Mouse (Mus musculus) thymus, adult 2 months (tissue): Measurements from ENCODE around the gene Fam171a2.

Experiments
- CTCF ChIP-seq: fragments of 200-500 bp; IDR thresholded peaks from 2 replicates; pipeline ENCODE4 v1.5.1; 2012; ENCODE audit warnings: mild to moderate bottlenecking, control low read depth, low read length, moderate library complexity, borderline replicate concordance; ENCODE audit not compliant: control insufficient read depth, poor library complexity, insufficient read depth; ENCODE audit errors: extremely low read depth
- POLR2A ChIP-seq: fragments of 200-500 bp; IDR thresholded peaks from 2 replicates; pipeline ENCODE4 v1.6.1; 2012; ENCODE audit warnings: mild to moderate bottlenecking, low read length, control low read depth, moderate library complexity; ENCODE audit not compliant: control insufficient read depth, poor library complexity, insufficient read depth; ENCODE audit errors: extremely low read depth

DNA sequence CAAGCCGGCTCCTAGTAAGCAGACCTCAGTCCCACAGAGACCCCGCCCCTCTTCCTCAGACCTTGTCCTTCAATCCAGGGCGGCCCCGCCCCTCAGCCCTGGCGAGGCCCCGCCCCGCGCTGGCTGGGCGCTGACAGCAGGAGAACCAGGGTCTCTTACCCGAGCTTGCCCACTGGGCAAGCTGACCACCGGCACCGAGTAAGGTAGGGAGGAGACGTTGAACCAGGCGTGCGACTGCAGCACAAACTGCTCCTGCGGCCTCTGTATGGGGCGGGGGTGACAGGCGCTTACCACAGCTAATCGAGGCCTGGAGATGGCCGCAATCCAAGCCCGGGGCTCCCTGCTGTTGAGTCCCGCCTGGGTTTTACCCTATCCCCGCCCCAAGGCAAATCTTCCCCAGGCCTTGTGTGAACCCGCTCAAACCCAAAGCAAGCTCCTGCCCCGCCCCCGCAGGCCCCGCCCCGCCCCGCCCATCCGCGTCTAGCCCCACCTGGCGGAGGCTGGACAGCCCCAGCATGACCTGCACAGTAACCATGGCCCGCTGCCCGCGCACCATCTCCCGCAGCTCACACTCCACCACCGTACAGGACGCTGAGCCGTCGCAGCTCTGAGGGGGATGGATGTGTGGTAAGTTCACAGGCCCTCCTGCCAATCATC is 8.4 kb upstream of the Fam171a2 start:
- TF ChIP-seq CTCF: no peak
- TF ChIP-seq POLR2A: no peak
